21 mouse cellular contexts compared by ENCODE assay signal in genomic region chr16:93186554-93186953, GRCm38 (mm10).
DNase-seq lines count a peak whose midpoint lies in the region; ATAC-seq and TF ChIP-seq lines count a peak whose summit lies in the region.
"Had no signal": no experiment of that assay in that cellular context is flagged by ENCODE, and none has a peak within 500 bp of the region (broad histone marks: within the 10 kb centered on the region; RNA-seq: fewer than 3 reads in every experiment).

No protein-coding gene starts in this region.

- TF ChIP-seq POLR2A in limb, embryonic 14.5 days (IDR thresholded peaks at IDR 0.05; ENCODE audit: borderline replicate concordance, extremely low read depth, insufficient read depth, insufficient read length): no peak

- WGBS in limb, embryonic 14.5 days: 48% methylated on average over 4 of the region's 4 CpGs
- WGBS in limb, embryonic 10.5 days: 91% methylated on average over 4 of the region's 4 CpGs
- WGBS in intestine, embryonic 16.5 days: 63% methylated on average over 4 of the region's 4 CpGs

- no peaks in the 10 kb centered on the region for H3K27me3 ChIP-seq in limb, embryonic 14.5 days (ENCODE audit: control insufficient read depth, insufficient read depth, low read length)
- 0 out of 2 replicates have a peak, but pooled peaks cover 4% of the 10 kb centered on the region for H3K27me3 ChIP-seq in limb, embryonic 10.5 days (ENCODE audit: low read depth, poor library complexity, severe bottlenecking)
- no peaks in the 10 kb centered on the region for H3K27me3 ChIP-seq in Patski
- no peaks in the 10 kb centered on the region for H3K27me3 ChIP-seq in intestine, embryonic 16.5 days (replicated peaks; ENCODE audit: control insufficient read depth, insufficient read depth, low read length)
- H3K27me3 ChIP-seq: forebrain, embryonic 15.5 days; heart, embryonic 15.5 days; neural tube, embryonic 13.5 days had no signal

- no peak overlapping the region for H3K4me2 ChIP-seq in limb, embryonic 14.5 days (replicated peaks; ENCODE audit: low read depth, low read length, severe bottlenecking)
- H3K4me2 ChIP-seq in intestine, embryonic 16.5 days (ENCODE audit: low read depth, low read length): no peak overlapping the region
- H3K4me2 ChIP-seq: forebrain, embryonic 15.5 days; heart, embryonic 15.5 days; hindbrain, embryonic 14.5 days; neural tube, embryonic 13.5 days had no signal

- no peak for TF ChIP-seq CTCF in Patski (IDR thresholded peaks at IDR 0.05)

- H3K27ac ChIP-seq in limb, embryonic 14.5 days (replicated peaks; ENCODE audit: low read depth, low read length): no peak overlapping the region
- no peak overlapping the region for H3K27ac ChIP-seq in limb, embryonic 10.5 days
- H3K27ac ChIP-seq in intestine, embryonic 16.5 days (ENCODE audit: low read length): no peak overlapping the region
- H3K27ac ChIP-seq: forebrain, embryonic 15.5 days; heart, embryonic 15.5 days; hindbrain, embryonic 14.5 days; midbrain, embryonic 10.5 days; neural tube, embryonic 13.5 days had no signal

- POLR2A ChIA-PET in Patski (lab: Charles Lee): no interaction called here

- no peaks in the 10 kb centered on the region for H3K36me3 ChIP-seq in limb, embryonic 14.5 days (ENCODE audit: control insufficient read depth, insufficient read depth, low read length)
- no peaks in the 10 kb centered on the region for H3K36me3 ChIP-seq in limb, embryonic 10.5 days
- H3K36me3 ChIP-seq in intestine, embryonic 16.5 days (ENCODE audit: control insufficient read depth, insufficient read depth, low read length): no peaks in the 10 kb centered on the region
- H3K36me3 ChIP-seq: forebrain, embryonic 15.5 days; heart, embryonic 15.5 days; midbrain, embryonic 10.5 days; neural tube, embryonic 13.5 days had no signal

- no peak overlapping the region for H3K9ac ChIP-seq in limb, embryonic 14.5 days (ENCODE audit: low read depth, low read length, severe bottlenecking)
- H3K9ac ChIP-seq in intestine, embryonic 16.5 days (ENCODE audit: low read depth, low read length): no peak overlapping the region
- H3K9ac ChIP-seq: forebrain, embryonic 15.5 days; heart, embryonic 15.5 days; hindbrain, embryonic 14.5 days; neural tube, embryonic 13.5 days had no signal

- no peaks in the 10 kb centered on the region for H3K9me3 ChIP-seq in limb, embryonic 14.5 days (ENCODE audit: control insufficient read depth, low read length)
- no peaks in the 10 kb centered on the region for H3K9me3 ChIP-seq in limb, embryonic 10.5 days (replicated peaks)
- H3K9me3 ChIP-seq in intestine, embryonic 16.5 days (ENCODE audit: control insufficient read depth, low read length): no peaks in the 10 kb centered on the region
- H3K9me3 ChIP-seq: forebrain, embryonic 15.5 days; heart, embryonic 15.5 days; midbrain, embryonic 10.5 days; neural tube, embryonic 13.5 days had no signal

- CTCF ChIA-PET in Patski (lab: Charles Lee): interaction anchor here (1.1 kb wide), 1 partner anchor 270 kb away, joined by 3 read pairs; no protein-coding TSS in a partner anchor

- no peaks in the 10 kb centered on the region for H3K4me1 ChIP-seq in limb, embryonic 14.5 days (ENCODE audit: control insufficient read depth, insufficient read depth, low read length)
- H3K4me1 ChIP-seq in limb, embryonic 10.5 days: no peaks in the 10 kb centered on the region
- H3K4me1 ChIP-seq in intestine, embryonic 16.5 days (ENCODE audit: control insufficient read depth, insufficient read depth, low read length): 0 out of 2 replicates have a peak, but pooled peaks cover 3% of the 10 kb centered on the region
- H3K4me1 ChIP-seq: forebrain, embryonic 15.5 days; midbrain, embryonic 10.5 days; neural tube, embryonic 13.5 days had no signal

- ATAC-seq in frontal cortex, adult (ENCODE audit: low TSS enrichment): peak; percentile 87
- no peak for ATAC-seq in limb, embryonic 14.5 days (ENCODE audit: low FRiP score, low read depth)
- peak; percentile 31 for ATAC-seq in Patski
- peak; percentile 66; the same call in 1 of the 2 replicates for ATAC-seq in intestine, embryonic 16.5 days
- ATAC-seq: forebrain, embryonic 15.5 days; inflammation-experienced regulatory T-cells, adult 6 months; midbrain, embryonic 16.5 days had no signal

- no peak overlapping the region for H3K4me3 ChIP-seq in limb, embryonic 14.5 days (replicated peaks; ENCODE audit: low read length)
- H3K4me3 ChIP-seq in limb, embryonic 10.5 days: no peak overlapping the region
- H3K4me3 ChIP-seq in intestine, embryonic 16.5 days (ENCODE audit: low read length): no peak overlapping the region
- H3K4me3 ChIP-seq: forebrain, embryonic 15.5 days; heart, embryonic 15.5 days; midbrain, embryonic 10.5 days; myocyte; neural tube, embryonic 13.5 days had no signal

- in situ Hi-C loops in Patski (cut with MboI; ENCODE audit: low pct_unique_long_range_greater_than_20kb): no loop called here

- DNase-seq in frontal cortex, postnatal 10 days (ENCODE audit: low spot score in 2 of 2): no peak
- DNase-seq in limb, embryonic 14.5 days (ENCODE audit: low spot score): peak; percentile 19
- no peak for DNase-seq in limb, embryonic 10.5 days (ENCODE audit: low spot score)
- peak; percentile 37 for DNase-seq in Patski (ENCODE audit: low read depth, low spot score)
- DNase-seq in spleen, postnatal 10 days (ENCODE audit: low spot score in 2 of 2): no peak
- DNase-seq: cerebellum, adult 9-10 months; heart, postnatal 4 days; kidney, adult 9 months; kidney, postnatal 14 days; lung, adult 18-20 months; lung, postnatal 10 days had no signal

Comparison
In these comparisons a context has a peak if more than half of its experiments do, and no peak if none do; other contexts are left out.
1. DNase-seq: peak in limb, embryonic 14.5 days (single experiment) and Patski (single experiment); none in frontal cortex, postnatal 10 days (0 of 2), limb, embryonic 10.5 days (single experiment) and spleen, postnatal 10 days (0 of 2).